Mouse (Mus musculus) stomach, embryonic 16.5 days (tissue): Measurements from ENCODE around the gene Efna2. TPM values are rescaled to one million over a fixed set of nuclear protein-coding genes. Genes with fewer than 3 reads are reported as not detected.

Source experiments
- ATAC-seq: fragments of 200-750 bp; cut with Nextera tagmentation; 2 replicates; pipeline ENCODE4 v1.8.0; 2017; ENCODE audit warnings: moderate number of reproducible peaks, moderate TSS enrichment; ENCODE audit not compliant: insufficient read depth, low FRiP score
- H3K27ac ChIP-seq: fragments of 300-500 bp; sonication (generic); 2 replicates; pipeline ENCODE4 v1.5.1; 2014; ENCODE audit warnings: low read length
- H3K27me3 ChIP-seq: fragments of 300-500 bp; sonication (generic); 2 replicates; pipeline ENCODE4 v1.6.1; 2014; ENCODE audit warnings: low read length, control low read depth, mixed read lengths; ENCODE audit not compliant: control insufficient read depth, insufficient read depth
- H3K36me3 ChIP-seq: fragments of 300-500 bp; sonication (generic); 2 replicates; pipeline ENCODE4 v1.6.1; 2014; ENCODE audit warnings: low read length; ENCODE audit not compliant: control insufficient read depth, insufficient read depth
- H3K4me1 ChIP-seq: fragments of 300-500 bp; sonication (generic); 2 replicates; pipeline ENCODE4 v1.6.1; 2014; ENCODE audit warnings: low read length, control low read depth, mixed read lengths; ENCODE audit not compliant: control insufficient read depth, insufficient read depth
- H3K4me2 ChIP-seq: fragments of 300-500 bp; sonication (generic); 2 replicates; pipeline ENCODE4 v1.6.1; 2014; ENCODE audit warnings: low read depth, low read length, mixed read lengths
- H3K4me3 ChIP-seq: fragments of 300-500 bp; sonication (generic); replicated peaks from 2 replicates; pipeline ENCODE4 v1.5.1; 2014; ENCODE audit warnings: mild to moderate bottlenecking, low read length
- H3K9ac ChIP-seq: fragments of 300-500 bp; sonication (generic); 2 replicates; pipeline ENCODE4 v1.6.1; 2014; ENCODE audit warnings: low read length
- H3K9me3 ChIP-seq: fragments of 300-500 bp; sonication (generic); replicated peaks from 2 replicates; pipeline ENCODE4 v1.6.1; 2016; ENCODE audit warnings: low read length, control low read depth; ENCODE audit not compliant: control insufficient read depth
- WGBS: fragments of 180-500 bp; shearing (Covaris S2); extraction: QIAGEN DNeasy Blood & Tissue Kit; methylation state at CpG from one replicate; pipeline ENCODE4 v1.1.7; 2014; 5-methylcytosine and 5-hydroxymethylcytosine counted together
- polyA plus RNA-seq: library from polyadenylated mRNA; unstranded; fragments of >200 nt; fragmentation: Nextera tagmentation; extraction: Ambion mirVana; gene quantifications from 2 replicates; pipeline ENCODE4 v1.2.1, GENCODE M21; 2015

Efna2 gene
- polyA plus RNA-seq, 1 experiment from 2014 or later: 10.5 TPM

GRCm38 (mm10) chr10:80146568-80147011, 32.7 kb upstream of the Efna2 start:
- Histone ChIP-seq H3K9me3 (no peaks in the 10 kb centered on the region), H3K4me1 (peaks cover 46% of the 10 kb centered on the region), H3K36me3 (peaks cover 13% of the 10 kb centered on the region; the same call in 1 of the 2 replicates), H3K4me2 (peak overlapping the region; percentile 60; the same call in 1 of the 2 replicates), H3K9ac (peak overlapping the region; percentile 93), H3K27me3 (no peaks in the 10 kb centered on the region), H3K4me3 (no peak overlapping the region), H3K27ac (peak overlapping the region; percentile 99)
- no peak for ATAC-seq
- WGBS: 57% methylated on average over 4 of the region's 4 CpGs

GRCm38 (mm10) chr10:80147146-80147718, 32.0 kb upstream of the Efna2 start:
- peaks cover 53% of the 10 kb centered on the region for H3K4me1 ChIP-seq
- no peak for ATAC-seq

GRCm38 (mm10) chr10:80147719-80148601, 31.3 kb upstream of the Efna2 start, which contains the start of gene Midn:
Midn (plus strand) TSS chr10:80148272.
- Histone ChIP-seq H3K36me3 (peaks cover 16% of the 10 kb centered on the region), H3K4me2 (peak within 1 kb of the TSS; percentile 60), H3K27ac (peak within 1 kb of the TSS; percentile 99), H3K4me1 (peaks cover 57% of the 10 kb centered on the region), H3K9ac (peak within 1 kb of the TSS; percentile 93), H3K9me3 (no peaks in the 10 kb centered on the region), H3K4me3 (peak within 1 kb of the TSS; percentile 93), H3K27me3 (no peaks in the 10 kb centered on the region)
- peak; percentile 50 for ATAC-seq
- WGBS: under 1% methylated on average over 42 of the region's 42 CpGs

More at GRCm38 (mm10) chr10:80147146-80147718, 32.0 kb upstream of the Efna2 start:
- Histone ChIP-seq H3K4me3 (peak overlapping the region; percentile 93; the same call in 1 of the 2 replicates), H3K27me3 (no peaks in the 10 kb centered on the region), H3K4me2 (peak overlapping the region; percentile 60; the same call in 1 of the 2 replicates), H3K9ac (peak overlapping the region; percentile 93; the same call in 1 of the 2 replicates), H3K9me3 (no peaks in the 10 kb centered on the region), H3K36me3 (peaks cover 13% of the 10 kb centered on the region; the same call in 1 of the 2 replicates), H3K27ac (peak overlapping the region; percentile 99)
- WGBS: 59% methylated on average over 5 of the region's 5 CpGs

- no peaks in the 10 kb centered on the region for H3K9me3 ChIP-seq
- H3K4me3 ChIP-seq: peak overlapping the region; percentile 93
- H3K9ac ChIP-seq: peak overlapping the region; percentile 93
- peak overlapping the region; percentile 99 for H3K27ac ChIP-seq
- peaks cover 63% of the 10 kb centered on the region for H3K4me1 ChIP-seq
- WGBS: under 1% methylated on average over 57 of the region's 57 CpGs
- ATAC-seq: peak; percentile 56
- H3K36me3 ChIP-seq: peaks cover 23% of the 10 kb centered on the region
- H3K27me3 ChIP-seq: no peaks in the 10 kb centered on the region
- peak overlapping the region; percentile 60 for H3K4me2 ChIP-seq
These were observed 30.5 kb upstream of the Efna2 start for GRCm38 (mm10) chr10:80148610-80149290.

GRCm38 (mm10) chr10:80149291-80150225, 29.7 kb upstream of the Efna2 start:
- H3K27ac ChIP-seq: peak overlapping the region; percentile 99
- no peaks in the 10 kb centered on the region for H3K9me3 ChIP-seq
- WGBS: under 1% methylated on average over 88 of the region's 88 CpGs
- peak overlapping the region; percentile 97 for H3K9ac ChIP-seq
- H3K36me3 ChIP-seq: peaks cover 23% of the 10 kb centered on the region
- peak overlapping the region; percentile 93 for H3K4me3 ChIP-seq
- peak; percentile 83 for ATAC-seq
- H3K4me2 ChIP-seq: peak overlapping the region; percentile 93
- H3K27me3 ChIP-seq: no peaks in the 10 kb centered on the region
- peaks cover 63% of the 10 kb centered on the region for H3K4me1 ChIP-seq

GRCm38 (mm10) chr10:80150226-80151210, 28.8 kb upstream of the Efna2 start:
- peak overlapping the region; percentile 97 for H3K9ac ChIP-seq
- H3K9me3 ChIP-seq: no peaks in the 10 kb centered on the region
- ATAC-seq: no peak
- WGBS: under 1% methylated on average over 62 of the region's 71 CpGs
- peaks cover 59% of the 10 kb centered on the region for H3K4me1 ChIP-seq
- H3K36me3 ChIP-seq: peaks cover 29% of the 10 kb centered on the region
- H3K4me3 ChIP-seq: peak overlapping the region; percentile 93
- H3K27me3 ChIP-seq: no peaks in the 10 kb centered on the region
- H3K4me2 ChIP-seq: peak overlapping the region; percentile 93
- peak overlapping the region; percentile 99 for H3K27ac ChIP-seq

- Histone ChIP-seq H3K4me3 (peak overlapping the region; percentile 93), H3K9ac (peak overlapping the region; percentile 97), H3K9me3 (no peaks in the 10 kb centered on the region), H3K27me3 (no peaks in the 10 kb centered on the region), H3K27ac (peak overlapping the region; percentile 99), H3K4me2 (peak overlapping the region; percentile 93), H3K4me1 (peaks cover 59% of the 10 kb centered on the region), H3K36me3 (peaks cover 34% of the 10 kb centered on the region)
- under 1% methylated on average over 26 of the region's 26 CpGs for WGBS
- no peak for ATAC-seq
These were observed 27.9 kb upstream of the Efna2 start for GRCm38 (mm10) chr10:80151211-80152034.
